Mouse (Mus musculus) embryonic facial prominence, embryonic 13.5 days (tissue): ENCODE results near the gene Zfp663. TPM values are rescaled to one million over a fixed set of nuclear protein-coding genes. Genes with fewer than 3 reads are reported as not detected.

Experiments
- ATAC-seq: fragments of 200-750 bp; cut with Nextera tagmentation; 2 replicates; pipeline ENCODE4 v1.8.0; 2017; ENCODE audit warnings: low read depth; ENCODE audit not compliant: insufficient number of reproducible peaks, insufficient read depth, low FRiP score, low TSS enrichment
- H3K27ac ChIP-seq: fragments of 300-500 bp; sonication (generic); 2 replicates; pipeline ENCODE4 v1.5.1; 2015; ENCODE audit warnings: moderate library complexity, mild to moderate bottlenecking, inconsistent platforms
- H3K27me3 ChIP-seq: fragments of 300-500 bp; sonication (generic); 2 replicates; pipeline ENCODE4 v1.6.1; 2015; ENCODE audit warnings: mild to moderate bottlenecking, inconsistent platforms
- H3K36me3 ChIP-seq: fragments of 300-500 bp; sonication (generic); 2 replicates; pipeline ENCODE4 v1.6.1; 2015; ENCODE audit warnings: mild to moderate bottlenecking, inconsistent platforms
- H3K4me1 ChIP-seq: fragments of 300-500 bp; sonication (generic); 2 replicates; pipeline ENCODE4 v1.6.1; 2015; ENCODE audit warnings: inconsistent platforms
- H3K4me2 ChIP-seq: fragments of 300-500 bp; sonication (generic); 2 replicates; pipeline ENCODE4 v1.6.1; 2015; ENCODE audit warnings: moderate library complexity, mild to moderate bottlenecking, inconsistent platforms
- H3K4me3 ChIP-seq: fragments of 300-500 bp; sonication (generic); 2 replicates; pipeline ENCODE4 v1.5.1; 2015; ENCODE audit warnings: mild to moderate bottlenecking, inconsistent platforms
- H3K9ac ChIP-seq: fragments of 300-500 bp; sonication (generic); 2 replicates; pipeline ENCODE4 v1.6.1; 2015; ENCODE audit warnings: mild to moderate bottlenecking, inconsistent platforms
- H3K9me3 ChIP-seq: fragments of 300-500 bp; sonication (generic); 2 replicates; pipeline ENCODE4 v1.6.1; 2016; ENCODE audit warnings: inconsistent platforms
- WGBS: fragments of 180-500 bp; shearing (Covaris S2); methylation state at CpG from one replicate; pipeline ENCODE4 v1.1.7; 2015; ENCODE audit warnings: mixed read lengths; 5-methylcytosine and 5-hydroxymethylcytosine counted together
- polyA plus RNA-seq: library from polyadenylated mRNA; unstranded; fragments of >200 nt; fragmentation: Nextera tagmentation; extraction: Ambion mirVana; gene quantifications from 2 replicates; pipeline ENCODE4 v1.2.1, GENCODE M21; 2015

The Zfp663 gene
- polyA plus RNA-seq, 1 experiment from 2014 or later: 1.1 TPM

GRCm38 (mm10) chr2:165396831-165397501, 28.4 kb upstream of the Zfp663 start:
- Histone ChIP-seq H3K4me1 (peaks cover 23% of the 10 kb centered on the region), H3K9me3 (no peaks in the 10 kb centered on the region), H3K4me2 (peak overlapping the region; percentile 45), H3K27ac (peak overlapping the region; percentile 84), H3K27me3 (no peaks in the 10 kb centered on the region), H3K36me3 (no peaks in the 10 kb centered on the region), H3K4me3 (no peak overlapping the region), H3K9ac (peak overlapping the region; percentile 47; the same call in 1 of the 2 replicates)
- 20% methylated on average over 20 of the region's 20 CpGs for WGBS
- ATAC-seq: peak; percentile 21; the same call in 1 of the 2 replicates

- Histone ChIP-seq H3K4me3 (no peak overlapping the region), H3K36me3 (no peaks in the 10 kb centered on the region), H3K9ac (no peak overlapping the region), H3K27ac (no peak overlapping the region), H3K9me3 (no peaks in the 10 kb centered on the region), H3K4me1 (peaks cover 14% of the 10 kb centered on the region), H3K4me2 (no peak overlapping the region), H3K27me3 (no peaks in the 10 kb centered on the region)
- WGBS: 78% methylated on average over 4 of the region's 4 CpGs
- no peak for ATAC-seq
Measured at GRCm38 (mm10) chr2:165392156-165392555, 23.6 kb upstream of the Zfp663 start.

GRCm38 (mm10) chr2:165391561-165391960, 23.0 kb upstream of the Zfp663 start:
- Histone ChIP-seq H3K4me2 (no peak overlapping the region), H3K9me3 (no peaks in the 10 kb centered on the region), H3K4me1 (peaks cover 13% of the 10 kb centered on the region), H3K27ac (no peak overlapping the region), H3K4me3 (no peak overlapping the region), H3K36me3 (peaks cover 4% of the 10 kb centered on the region), H3K9ac (no peak overlapping the region), H3K27me3 (no peaks in the 10 kb centered on the region)
- no peak for ATAC-seq
- WGBS: 7% methylated on average over 8 of the region's 8 CpGs

GRCm38 (mm10) chr2:165389299-165389952, 20.9 kb upstream of the Zfp663 start:
- Histone ChIP-seq H3K9ac (no peak overlapping the region), H3K9me3 (no peaks in the 10 kb centered on the region), H3K4me3 (no peak overlapping the region), H3K36me3 (peaks cover 25% of the 10 kb centered on the region), H3K27ac (no peak overlapping the region), H3K27me3 (no peaks in the 10 kb centered on the region), H3K4me1 (peaks cover 20% of the 10 kb centered on the region), H3K4me2 (no peak overlapping the region)
- WGBS: 76% methylated on average over 6 of the region's 6 CpGs
- no peak for ATAC-seq

GRCm38 (mm10) chr2:165387844-165388495, 19.4 kb upstream of the Zfp663 start, which contains the start of gene Zfp334:
Gene Zfp334, minus strand, starts transcription at chr2:165388259.
- WGBS: under 1% methylated on average over 40 of the region's 40 CpGs
- peak within 1 kb of the TSS; percentile 94 for H3K9ac ChIP-seq
- peak; percentile 79 for ATAC-seq
- peak within 1 kb of the TSS; percentile 75 for H3K4me2 ChIP-seq
- peaks cover 40% of the 10 kb centered on the region for H3K36me3 ChIP-seq
- no peaks in the 10 kb centered on the region for H3K9me3 ChIP-seq
- peaks cover 20% of the 10 kb centered on the region for H3K4me1 ChIP-seq
- peak within 1 kb of the TSS; percentile 87 for H3K4me3 ChIP-seq
- peak within 1 kb of the TSS; percentile 86 for H3K27ac ChIP-seq
- H3K27me3 ChIP-seq: no peaks in the 10 kb centered on the region

GRCm38 (mm10) chr2:165387370-165387769, 18.8 kb upstream of the Zfp663 start:
- whole genome bisulfite sequencing: 6% methylated on average over 4 of the region's 4 CpGs
- H3K27me3 ChIP-seq: no peaks in the 10 kb centered on the region
- H3K4me1 ChIP-seq: peaks cover 20% of the 10 kb centered on the region
- H3K36me3 ChIP-seq: peaks cover 46% of the 10 kb centered on the region
- H3K9me3 ChIP-seq: no peaks in the 10 kb centered on the region
- peak overlapping the region; percentile 86 for H3K27ac ChIP-seq
- H3K9ac ChIP-seq: peak overlapping the region; percentile 94
- H3K4me3 ChIP-seq: peak overlapping the region; percentile 87
- no peak for ATAC-seq
- peak overlapping the region; percentile 75 for H3K4me2 ChIP-seq

- 97% methylated on average over 25 of the region's 25 CpGs for WGBS
- H3K9ac ChIP-seq: no peak overlapping the region
- ATAC-seq: no peak
Measured at GRCm38 (mm10) chr2:165380050-165380449, 11.5 kb upstream of the Zfp663 start.

GRCm38 (mm10) chr2:165376001-165376400, 7.5 kb upstream of the Zfp663 start:
- H3K9me3 ChIP-seq: peaks cover 9% of the 10 kb centered on the region
- no peak overlapping the region for H3K27ac ChIP-seq
- H3K4me1 ChIP-seq: no peaks in the 10 kb centered on the region
- H3K4me2 ChIP-seq: no peak overlapping the region
- no peak overlapping the region for H3K4me3 ChIP-seq
- no peak for ATAC-seq
- H3K36me3 ChIP-seq: peaks cover 61% of the 10 kb centered on the region
- H3K9ac ChIP-seq: no peak overlapping the region
- WGBS: 86% methylated on average over 4 of the region's 4 CpGs
- H3K27me3 ChIP-seq: no peaks in the 10 kb centered on the region

More at GRCm38 (mm10) chr2:165380050-165380449, 11.5 kb upstream of the Zfp663 start:
- Histone ChIP-seq H3K4me2 (no peak overlapping the region), H3K9me3 (peaks cover 20% of the 10 kb centered on the region), H3K27me3 (no peaks in the 10 kb centered on the region), H3K27ac (no peak overlapping the region), H3K36me3 (peaks cover 93% of the 10 kb centered on the region), H3K4me3 (no peak overlapping the region), H3K4me1 (0 out of 2 replicates have a peak, but pooled peaks cover under 1% of the 10 kb centered on the region)

- H3K36me3 ChIP-seq: peaks cover 56% of the 10 kb centered on the region
- no peaks in the 10 kb centered on the region for H3K4me1 ChIP-seq
- no peak overlapping the region for H3K9ac ChIP-seq
- no peak overlapping the region for H3K4me3 ChIP-seq
- no peak for ATAC-seq
- no peak overlapping the region for H3K27ac ChIP-seq
- H3K4me2 ChIP-seq: no peak overlapping the region
- WGBS: 89% methylated on average over 5 of the region's 5 CpGs
- peaks cover 4% of the 10 kb centered on the region for H3K9me3 ChIP-seq
- H3K27me3 ChIP-seq: no peaks in the 10 kb centered on the region
Measured at GRCm38 (mm10) chr2:165375478-165375877, 6.9 kb upstream of the Zfp663 start.

- 23% methylated on average over 3 of the region's 3 CpGs for WGBS
- H3K4me1 ChIP-seq: peaks cover 18% of the 10 kb centered on the region
- no peak overlapping the region for H3K9ac ChIP-seq
- H3K9me3 ChIP-seq: no peaks in the 10 kb centered on the region
- no peak overlapping the region for H3K4me3 ChIP-seq
- H3K36me3 ChIP-seq: peaks cover 19% of the 10 kb centered on the region
- H3K27ac ChIP-seq: no peak overlapping the region
- no peak for ATAC-seq
- peaks cover 11% of the 10 kb centered on the region for H3K27me3 ChIP-seq
- H3K4me2 ChIP-seq: peak overlapping the region; percentile 31; the same call in 1 of the 2 replicates
Measured at GRCm38 (mm10) chr2:165371066-165371465, 2.5 kb upstream of the Zfp663 start.

- Histone ChIP-seq H3K4me3 (no peak overlapping the region), H3K9me3 (no peaks in the 10 kb centered on the region), H3K27me3 (peaks cover 11% of the 10 kb centered on the region), H3K36me3 (peaks cover 12% of the 10 kb centered on the region), H3K9ac (no peak overlapping the region), H3K4me1 (peaks cover 18% of the 10 kb centered on the region), H3K27ac (no peak overlapping the region), H3K4me2 (no peak overlapping the region)
- no peak for ATAC-seq
- WGBS: 75% methylated on average over 3 of the region's 3 CpGs
Measured at GRCm38 (mm10) chr2:165370348-165370747, 1.8 kb upstream of the Zfp663 start.
